Comparison of ENCODE assay signal across 18 mouse cellular contexts in genomic region chr17:84278193-84278953, GRCm38 (mm10).
A peak's percentile ranks its signal among the peaks of the same experiment; 100 is the strongest.
DNase-seq lines count a peak whose midpoint lies in the region; ATAC-seq and TF ChIP-seq lines count a peak whose summit lies in the region.
"Had no signal": no experiment of that assay in that cellular context is flagged by ENCODE, and none has a peak within 500 bp of the region (broad histone marks: within the 10 kb centered on the region; RNA-seq: fewer than 3 reads in every experiment).

No protein-coding gene starts in this region.

- peak; percentile 81 for DNase-seq in heart, adult 11 months
- DNase-seq in heart, postnatal 14 days, result no peak
- peak; percentile 55 for DNase-seq in lung, embryonic 14.5 days
- no peak for DNase-seq in lung, adult 18-20 months
- no peak for DNase-seq in heart, adult 8-10 months (ENCODE audit: low spot score)
- DNase-seq: adrenal gland, adult 2 months; cerebellum, postnatal 10 days; heart, adult 18-20 months; liver, embryonic 13.5 days; right cerebral cortex, postnatal 14 days had no signal

- peak overlapping the region; percentile 77 for H3K27ac ChIP-seq in lung, embryonic 14.5 days (ENCODE audit: low read depth)
- H3K27ac ChIP-seq in intestine, embryonic 16.5 days (ENCODE audit: low read length), result peak overlapping the region; percentile 50; the same call in 1 of the 2 replicates
- H3K27ac ChIP-seq in stomach, embryonic 14.5 days (ENCODE audit: low read length), result peak overlapping the region; percentile 69
- H3K27ac ChIP-seq in forebrain, embryonic 12.5 days, result no peak overlapping the region
- H3K27ac ChIP-seq: forebrain, embryonic 15.5 days; heart, embryonic 15.5 days; liver, embryonic 13.5 days; midbrain, embryonic 12.5 days had no signal

- no peaks in the 10 kb centered on the region for H3K9me3 ChIP-seq in lung, embryonic 14.5 days (ENCODE audit: low read depth, low read length)
- H3K9me3 ChIP-seq in intestine, embryonic 16.5 days (ENCODE audit: control insufficient read depth, low read length), result no peaks in the 10 kb centered on the region
- no peaks in the 10 kb centered on the region for H3K9me3 ChIP-seq in stomach, embryonic 14.5 days (ENCODE audit: control insufficient read depth, low read depth, low read length)
- no peaks in the 10 kb centered on the region for H3K9me3 ChIP-seq in forebrain, embryonic 12.5 days
- H3K9me3 ChIP-seq: forebrain, embryonic 15.5 days; heart, embryonic 15.5 days; liver, embryonic 13.5 days; midbrain, embryonic 12.5 days had no signal

- no peak; the same call in 1 of the 2 replicates for ATAC-seq in lung, embryonic 14.5 days (ENCODE audit: insufficient read depth)
- ATAC-seq in intestine, embryonic 16.5 days, result peak; percentile 45; the same call in 1 of the 2 replicates
- ATAC-seq in stomach, embryonic 14.5 days (ENCODE audit: insufficient number of reproducible peaks, insufficient read depth, low FRiP score, low read depth), result peak; percentile 47; the same call in 1 of the 2 replicates
- no peak for ATAC-seq in forebrain, embryonic 12.5 days (ENCODE audit: low FRiP score)
- ATAC-seq: forebrain, embryonic 15.5 days had no signal

- H3K36me3 ChIP-seq in lung, embryonic 14.5 days (ENCODE audit: insufficient read depth), result no peaks in the 10 kb centered on the region
- H3K36me3 ChIP-seq in intestine, embryonic 16.5 days (ENCODE audit: control insufficient read depth, insufficient read depth, low read length), result no peaks in the 10 kb centered on the region
- H3K36me3 ChIP-seq in stomach, embryonic 14.5 days (ENCODE audit: control insufficient read depth, insufficient read depth, low read length), result no peaks in the 10 kb centered on the region
- no peaks in the 10 kb centered on the region for H3K36me3 ChIP-seq in forebrain, embryonic 12.5 days (replicated peaks)
- H3K36me3 ChIP-seq: forebrain, embryonic 15.5 days; heart, embryonic 15.5 days; liver, embryonic 13.5 days; midbrain, embryonic 12.5 days had no signal

- TF ChIP-seq CTCF in lung, embryonic 14.5 days (IDR thresholded peaks at IDR 0.05; ENCODE audit: low read depth), result no peak

- H3K27me3 ChIP-seq in lung, embryonic 14.5 days (ENCODE audit: insufficient read depth, low read length), result no peaks in the 10 kb centered on the region
- H3K27me3 ChIP-seq in intestine, embryonic 16.5 days (replicated peaks; ENCODE audit: control insufficient read depth, insufficient read depth, low read length), result no peaks in the 10 kb centered on the region
- H3K27me3 ChIP-seq in stomach, embryonic 14.5 days (ENCODE audit: control insufficient read depth, insufficient read depth, low read length), result no peaks in the 10 kb centered on the region
- no peaks in the 10 kb centered on the region for H3K27me3 ChIP-seq in forebrain, embryonic 12.5 days
- H3K27me3 ChIP-seq: CH12.LX; forebrain, embryonic 15.5 days; heart, embryonic 15.5 days; liver, embryonic 13.5 days; midbrain, embryonic 12.5 days had no signal

- H3K4me2 ChIP-seq in lung, embryonic 14.5 days, result peak overlapping the region; percentile 23; the same call in 1 of the 2 replicates
- H3K4me2 ChIP-seq in intestine, embryonic 16.5 days (ENCODE audit: low read depth, low read length), result no peak overlapping the region
- H3K4me2 ChIP-seq in stomach, embryonic 14.5 days (replicated peaks; ENCODE audit: low read depth, low read length), result no peak overlapping the region
- no peak overlapping the region for H3K4me2 ChIP-seq in forebrain, embryonic 12.5 days
- H3K4me2 ChIP-seq: forebrain, embryonic 15.5 days; heart, embryonic 15.5 days; liver, embryonic 13.5 days; midbrain, embryonic 12.5 days had no signal

- H3K4me3 ChIP-seq in lung, embryonic 14.5 days (ENCODE audit: low read depth, low read length), result no peak overlapping the region
- H3K4me3 ChIP-seq in intestine, embryonic 16.5 days (ENCODE audit: low read length), result no peak overlapping the region
- no peak overlapping the region for H3K4me3 ChIP-seq in stomach, embryonic 14.5 days (ENCODE audit: low read depth, low read length)
- H3K4me3 ChIP-seq in forebrain, embryonic 12.5 days (replicated peaks), result no peak overlapping the region
- H3K4me3 ChIP-seq: erythroblast, embryonic 14.5 days; forebrain, embryonic 15.5 days; heart, embryonic 15.5 days; liver, embryonic 13.5 days; midbrain, embryonic 12.5 days had no signal

- WGBS in lung, embryonic 14.5 days, result 42% methylated on average over 5 of the region's 5 CpGs
- WGBS in intestine, embryonic 16.5 days, result 43% methylated on average over 5 of the region's 5 CpGs
- 38% methylated on average over 5 of the region's 5 CpGs for whole genome bisulfite sequencing in stomach, embryonic 14.5 days
- 89% methylated on average over 5 of the region's 5 CpGs for WGBS in forebrain, embryonic 12.5 days

- intact Hi-C loops in heart, postnatal 14 days (cut with DNase I), result no loop called here

- peaks cover 33% of the 10 kb centered on the region for H3K4me1 ChIP-seq in lung, embryonic 14.5 days (ENCODE audit: insufficient read depth)
- peaks cover 26% of the 10 kb centered on the region for H3K4me1 ChIP-seq in intestine, embryonic 16.5 days (ENCODE audit: control insufficient read depth, insufficient read depth, low read length)
- H3K4me1 ChIP-seq in stomach, embryonic 14.5 days (ENCODE audit: control insufficient read depth, insufficient read depth, low read length), result peaks cover 46% of the 10 kb centered on the region
- H3K4me1 ChIP-seq in forebrain, embryonic 12.5 days, result peaks cover 10% of the 10 kb centered on the region

- H3K9ac ChIP-seq in lung, embryonic 14.5 days, result no peak overlapping the region
- H3K9ac ChIP-seq in intestine, embryonic 16.5 days (ENCODE audit: low read depth, low read length), result no peak overlapping the region
- H3K9ac ChIP-seq in stomach, embryonic 14.5 days (replicated peaks; ENCODE audit: low read depth, low read length), result no peak overlapping the region
- no peak overlapping the region for H3K9ac ChIP-seq in forebrain, embryonic 12.5 days
- H3K9ac ChIP-seq: forebrain, embryonic 15.5 days; heart, embryonic 15.5 days; liver, embryonic 13.5 days; midbrain, embryonic 12.5 days had no signal

Comparison
In these comparisons a context has a peak if more than half of its experiments do, and no peak if none do; other contexts are left out.
1. DNase-seq: peak in heart, adult 11 months (single experiment) and lung, embryonic 14.5 days (single experiment); none in heart, postnatal 14 days (0 of 2), lung, adult 18-20 months (0 of 2) and heart, adult 8-10 months (single experiment).
2. ATAC-seq: peak in intestine, embryonic 16.5 days (single experiment) and stomach, embryonic 14.5 days (single experiment); none in lung, embryonic 14.5 days (single experiment) and forebrain, embryonic 12.5 days (single experiment).